Mouse (Mus musculus): ENCODE results near the gene Olfr718-ps1. TPM values are rescaled to one million over a fixed set of nuclear protein-coding genes. Genes with fewer than 3 reads are reported as not detected.
"Not testable (repeated sequence)": the region's sequence is repeated elsewhere in the genome, so short reads cannot be mapped to it uniquely, and the experiment has no call there.

The Olfr718-ps1 gene
- not detected in 2 replicates for polyA plus RNA-seq (2015; fragmentation: Nextera tagmentation; extraction: Ambion mirVana)

DNA sequence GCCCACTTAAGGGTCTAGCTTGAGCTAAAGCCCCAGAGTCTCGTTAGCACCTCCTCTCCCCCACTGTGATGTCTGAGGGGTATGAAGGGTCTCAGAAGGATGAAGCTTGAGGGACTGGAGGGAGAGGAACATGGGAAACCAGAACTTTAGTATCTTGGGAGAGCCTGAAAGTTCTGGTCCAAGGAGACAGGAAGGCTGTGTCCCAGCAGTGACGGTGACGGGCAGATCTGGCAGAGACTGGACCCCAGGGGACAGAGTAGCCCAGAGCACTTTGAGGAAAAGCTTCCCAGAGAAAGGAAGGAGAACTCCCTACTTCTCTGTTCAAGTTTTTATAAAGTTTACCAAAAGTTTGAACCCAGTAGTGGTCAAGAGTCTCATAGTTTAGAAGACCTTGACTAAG, at the start of gene Olfr718-ps1:
Gene Olfr718-ps1, minus strand, starts transcription at position 101 of the 400 bp plus-strand sequence.
- Histone ChIP-seq H3K4me2 (replicated peaks) (no peak within 1 kb of the TSS), H3K4me3 (no peak within 1 kb of the TSS), H3K9ac (replicated peaks) (no peak within 1 kb of the TSS), H3K27me3 (no peaks in the 10 kb centered on the region), H3K27ac (replicated peaks) (no peak within 1 kb of the TSS), H3K36me3 (no peaks in the 10 kb centered on the region), H3K4me1 (no peaks in the 10 kb centered on the region), H3K9me3 (no peaks in the 10 kb centered on the region; the same call in 1 of the 2 replicates)
- WGBS = 73% methylated on average over 3 of the region's 3 CpGs
- ATAC-seq (replicated peaks) = no peak

DNA sequence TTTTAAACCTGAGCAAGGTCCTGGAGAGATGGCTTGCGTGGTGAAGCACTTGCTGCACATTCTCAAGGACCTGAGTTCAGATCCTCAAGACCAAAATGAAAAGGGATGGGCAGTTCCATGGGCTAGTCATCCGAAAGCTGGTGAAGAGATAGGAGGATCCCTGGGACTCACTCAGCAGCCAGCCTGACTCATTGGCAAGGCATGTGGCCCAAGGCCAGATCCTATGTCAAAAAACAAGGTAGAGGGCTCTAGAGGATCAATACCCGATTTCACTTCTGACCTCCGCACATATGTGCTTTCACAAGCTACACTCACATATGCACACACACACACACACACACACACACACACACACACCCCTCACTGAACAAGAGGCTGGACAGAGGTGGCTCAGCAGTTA, 49.1 kb upstream of the Olfr718-ps1 start:
- H3K4me2 ChIP-seq (replicated peaks) = no peak overlapping the region
- 98% methylated on average over 4 of the region's 4 CpGs for WGBS
- no peak overlapping the region for H3K9ac ChIP-seq (replicated peaks)
- H3K9me3 ChIP-seq = no peaks in the 10 kb centered on the region
- ATAC-seq (replicated peaks) = no peak
- no peaks in the 10 kb centered on the region for H3K4me1 ChIP-seq
- H3K36me3 ChIP-seq = no peaks in the 10 kb centered on the region
- H3K27ac ChIP-seq (replicated peaks) = no peak overlapping the region
- no peak overlapping the region for H3K4me3 ChIP-seq
- H3K27me3 ChIP-seq = no peaks in the 10 kb centered on the region

GRCm38 (mm10) chr5:143195166-143195565, 47.8 kb upstream of the Olfr718-ps1 start:
- Histone ChIP-seq H3K4me3 (no peak overlapping the region), H3K27me3 (no peaks in the 10 kb centered on the region), H3K9me3 (no peaks in the 10 kb centered on the region), H3K4me1 (no peaks in the 10 kb centered on the region), H3K9ac (replicated peaks) (no peak overlapping the region), H3K4me2 (replicated peaks) (no peak overlapping the region), H3K27ac (replicated peaks) (no peak overlapping the region), H3K36me3 (no peaks in the 10 kb centered on the region)
- 75% methylated on average over 2 of the region's 2 CpGs for WGBS
- ATAC-seq (replicated peaks) = no peak

DNA sequence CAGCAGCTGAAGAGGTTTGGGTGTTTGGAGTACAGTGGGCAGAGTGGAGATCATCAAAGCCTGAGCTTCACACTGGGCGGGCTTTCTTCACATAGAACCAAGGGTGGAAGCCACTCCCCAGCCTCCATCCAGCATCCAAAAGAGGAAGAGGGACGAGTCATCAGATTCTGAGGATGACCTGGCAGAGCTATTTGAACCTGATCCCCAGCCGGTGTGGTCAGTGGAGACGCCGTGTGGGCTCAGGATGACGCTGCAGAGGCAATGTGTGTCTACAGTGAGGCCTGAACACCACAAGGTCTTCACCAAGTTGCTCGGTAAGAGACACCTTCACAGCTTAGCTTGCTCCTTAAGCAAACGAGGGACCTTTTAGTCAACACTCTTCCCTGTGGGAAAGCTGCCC, 47.4 kb upstream of the Olfr718-ps1 start:
- not testable (repeated sequence) for H3K36me3 ChIP-seq; H3K4me2 ChIP-seq (replicated peaks); H3K4me3 ChIP-seq; H3K9ac ChIP-seq (replicated peaks); H3K9me3 ChIP-seq; H3K27me3 ChIP-seq; ATAC-seq (replicated peaks); H3K27ac ChIP-seq (replicated peaks); H3K4me1 ChIP-seq
- 70% methylated on average over 8 of the region's 8 CpGs for whole genome bisulfite sequencing

- H3K27me3 ChIP-seq = no peaks in the 10 kb centered on the region
- H3K36me3 ChIP-seq = no peaks in the 10 kb centered on the region
- H3K27ac ChIP-seq (replicated peaks) = no peak overlapping the region
- H3K9ac ChIP-seq (replicated peaks) = no peak overlapping the region
- no peaks in the 10 kb centered on the region for H3K4me1 ChIP-seq
- H3K9me3 ChIP-seq = no peaks in the 10 kb centered on the region
- 89% methylated on average over 8 of the region's 8 CpGs for WGBS
- H3K4me2 ChIP-seq (replicated peaks) = no peak overlapping the region
- no peak overlapping the region for H3K4me3 ChIP-seq
- no peak for ATAC-seq (replicated peaks)
These were observed 45.4 kb upstream of the Olfr718-ps1 start for GRCm38 (mm10) chr5:143192806-143193205.

DNA sequence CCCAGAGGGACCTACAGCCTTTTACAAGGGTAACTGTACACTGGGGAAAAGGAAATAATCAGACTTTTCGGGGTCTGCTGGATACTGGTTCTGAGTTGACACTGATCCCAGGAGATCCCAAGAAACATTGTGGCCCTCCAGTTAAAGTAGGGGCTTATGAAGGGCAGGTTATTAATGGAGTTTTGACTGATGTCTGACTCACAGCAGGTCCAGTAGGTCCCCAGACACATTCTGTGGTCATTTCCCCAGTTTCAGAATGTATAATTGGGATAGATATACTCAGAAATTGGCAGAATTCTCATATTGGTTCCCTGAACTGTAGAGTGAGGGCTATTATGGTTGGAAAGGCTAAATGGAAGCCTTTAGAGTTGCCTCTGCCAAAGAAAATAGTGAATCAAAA, 40.6 kb upstream of the Olfr718-ps1 start:
- not testable (repeated sequence) for H3K9ac ChIP-seq (replicated peaks); H3K4me2 ChIP-seq (replicated peaks); H3K27me3 ChIP-seq; H3K27ac ChIP-seq (replicated peaks); H3K36me3 ChIP-seq; H3K9me3 ChIP-seq; ATAC-seq (replicated peaks); H3K4me1 ChIP-seq; H3K4me3 ChIP-seq
- WGBS = 86% methylated on average over 1 of the region's 1 CpGs

GRCm38 (mm10) chr5:143180255-143181076, 33.1 kb upstream of the Olfr718-ps1 start, which contains the start of the genes Rbak and Spdye4b:
Gene Rbak, minus strand, starts transcription at chr5:143180775.
Gene Spdye4b, plus strand, starts transcription at chr5:143181017.
- H3K9ac ChIP-seq (replicated peaks) = peak within 1 kb of the TSS; percentile 85
- H3K4me1 ChIP-seq = peaks cover 14% of the 10 kb centered on the region
- ATAC-seq (replicated peaks) = peak; percentile 98
- H3K4me2 ChIP-seq (replicated peaks) = peak within 1 kb of the TSS; percentile 75
- peak within 1 kb of the TSS; percentile 82 for H3K27ac ChIP-seq (replicated peaks)
- H3K27me3 ChIP-seq = no peaks in the 10 kb centered on the region
- no peaks in the 10 kb centered on the region for H3K9me3 ChIP-seq
- WGBS = 0% methylated on average over 58 of the region's 58 CpGs
- peaks cover 30% of the 10 kb centered on the region for H3K36me3 ChIP-seq
- H3K4me3 ChIP-seq = peak within 1 kb of the TSS; percentile 62

GRCm38 (mm10) chr5:143179179-143179578, 31.8 kb upstream of the Olfr718-ps1 start:
- H3K9me3 ChIP-seq = no peaks in the 10 kb centered on the region
- H3K27ac ChIP-seq (replicated peaks) = no peak overlapping the region
- H3K4me2 ChIP-seq (replicated peaks) = peak overlapping the region; percentile 75
- H3K27me3 ChIP-seq = no peaks in the 10 kb centered on the region
- H3K9ac ChIP-seq (replicated peaks) = no peak overlapping the region
- ATAC-seq (replicated peaks) = no peak
- H3K4me3 ChIP-seq = peak overlapping the region; percentile 62; the same call in 1 of the 2 replicates
- peaks cover 14% of the 10 kb centered on the region for H3K4me1 ChIP-seq
- peaks cover 43% of the 10 kb centered on the region for H3K36me3 ChIP-seq
- 31% methylated on average over 6 of the region's 6 CpGs for WGBS

GRCm38 (mm10) chr5:143177541-143178200, 30.3 kb upstream of the Olfr718-ps1 start:
- 91% methylated on average over 3 of the region's 3 CpGs for WGBS
- Histone ChIP-seq H3K4me2 (replicated peaks) (no peak overlapping the region), H3K4me3 (no peak overlapping the region), H3K27me3 (no peaks in the 10 kb centered on the region), H3K9me3 (no peaks in the 10 kb centered on the region), H3K36me3 (peaks cover 58% of the 10 kb centered on the region), H3K9ac (replicated peaks) (no peak overlapping the region), H3K4me1 (peaks cover 14% of the 10 kb centered on the region), H3K27ac (replicated peaks) (no peak overlapping the region)
- ATAC-seq (replicated peaks) = no peak

DNA sequence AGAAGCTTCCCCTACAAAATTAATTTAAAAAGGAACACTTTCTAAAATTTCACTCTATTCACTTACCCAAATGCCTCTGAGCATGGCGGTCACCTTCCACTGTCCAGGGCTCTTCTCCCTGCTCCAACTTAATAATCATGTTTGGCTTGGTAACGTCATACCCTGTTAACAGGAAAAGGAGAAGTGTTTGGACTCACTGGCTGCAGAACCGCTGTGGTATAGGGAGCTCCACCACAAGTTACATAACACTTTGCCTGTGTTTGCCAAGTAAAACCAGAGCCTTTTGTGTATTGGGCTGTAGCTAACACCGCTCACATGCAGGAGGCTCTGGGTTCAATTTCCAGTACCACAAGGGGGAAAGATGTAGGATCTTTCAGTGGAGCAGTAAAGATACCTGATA, 28.6 kb upstream of the Olfr718-ps1 start:
- WGBS = 94% methylated on average over 4 of the region's 4 CpGs
- no peak for ATAC-seq (replicated peaks)
- Histone ChIP-seq H3K4me3 (no peak overlapping the region), H3K9me3 (no peaks in the 10 kb centered on the region), H3K9ac (replicated peaks) (no peak overlapping the region), H3K36me3 (peaks cover 75% of the 10 kb centered on the region), H3K4me1 (peaks cover 14% of the 10 kb centered on the region), H3K27me3 (no peaks in the 10 kb centered on the region), H3K4me2 (replicated peaks) (no peak overlapping the region), H3K27ac (replicated peaks) (no peak overlapping the region)

- WGBS = 15% methylated on average over 18 of the region's 18 CpGs
- Histone ChIP-seq H3K4me3 (no peak overlapping the region), H3K9me3 (no peaks in the 10 kb centered on the region), H3K36me3 (0 out of 2 replicates have a peak, but pooled peaks cover under 1% of the 10 kb centered on the region), H3K9ac (replicated peaks) (no peak overlapping the region), H3K4me2 (replicated peaks) (no peak overlapping the region), H3K4me1 (no peaks in the 10 kb centered on the region), H3K27me3 (no peaks in the 10 kb centered on the region; the same call in 1 of the 2 replicates), H3K27ac (replicated peaks) (no peak overlapping the region)
- ATAC-seq (replicated peaks) = no peak
These were observed 18.2 kb upstream of the Olfr718-ps1 start for GRCm38 (mm10) chr5:143165508-143166070.

DNA sequence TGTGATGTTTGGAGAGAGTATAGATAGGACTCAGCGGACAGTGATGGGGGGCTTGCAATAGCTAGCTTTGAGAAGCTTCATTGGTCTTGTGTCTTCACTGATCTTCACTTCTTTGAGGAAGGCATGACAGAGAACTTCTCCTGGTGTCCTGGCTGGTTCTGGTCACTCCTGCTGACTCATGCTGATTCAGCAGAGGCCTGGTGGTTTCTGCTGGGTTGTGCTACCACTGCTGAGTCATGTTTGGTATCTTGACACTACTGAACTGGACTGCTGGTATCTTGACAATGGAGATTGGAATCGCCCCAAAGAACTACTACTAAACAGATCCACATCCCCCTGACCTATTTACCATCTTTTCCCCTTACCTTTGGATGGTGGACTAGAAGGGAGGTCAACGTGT, 8.2 kb upstream of the Olfr718-ps1 start:
- Histone ChIP-seq H3K36me3 (no peaks in the 10 kb centered on the region), H3K27me3 (peaks cover 35% of the 10 kb centered on the region), H3K9me3 (no peaks in the 10 kb centered on the region), H3K4me2 (replicated peaks) (no peak overlapping the region), H3K4me3 (no peak overlapping the region), H3K27ac (replicated peaks) (no peak overlapping the region), H3K9ac (replicated peaks) (no peak overlapping the region), H3K4me1 (no peaks in the 10 kb centered on the region)
- 89% methylated on average over 3 of the region's 3 CpGs for WGBS
- no peak for ATAC-seq (replicated peaks)

Measured in forebrain, embryonic 15.5 days (tissue).